Mouse (Mus musculus): ENCODE measurements around the gene Serpina3a.
"Not testable (repeated sequence)": the region's sequence is repeated elsewhere in the genome, so short reads cannot be mapped to it uniquely, and the experiment has no call there.

Serpina3a gene

DNA sequence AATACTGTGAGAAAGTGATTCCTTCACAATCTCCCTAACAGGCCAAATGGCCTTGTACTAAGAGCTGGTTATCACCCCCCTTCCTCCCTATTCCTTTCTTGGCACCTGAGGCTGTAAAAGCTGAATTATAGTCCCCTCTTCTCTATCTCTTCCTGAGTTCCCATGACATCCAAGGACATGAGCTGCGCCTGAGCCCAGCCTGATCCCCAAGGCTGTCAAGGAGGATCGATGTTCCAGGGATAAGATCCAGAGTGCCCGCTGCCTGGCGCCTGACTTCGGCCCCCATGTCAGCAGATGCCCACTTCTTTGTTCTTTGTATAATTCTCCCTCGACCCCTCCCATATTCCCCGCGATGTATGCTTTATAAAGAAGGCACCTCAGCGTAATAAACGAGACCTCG, at the start of gene Serpina3a:
Serpina3a (plus strand) TSS at position 392 of the 400 bp plus-strand sequence.
- not testable (repeated sequence) for DNase-seq (ENCODE audit: low read depth)

DNA sequence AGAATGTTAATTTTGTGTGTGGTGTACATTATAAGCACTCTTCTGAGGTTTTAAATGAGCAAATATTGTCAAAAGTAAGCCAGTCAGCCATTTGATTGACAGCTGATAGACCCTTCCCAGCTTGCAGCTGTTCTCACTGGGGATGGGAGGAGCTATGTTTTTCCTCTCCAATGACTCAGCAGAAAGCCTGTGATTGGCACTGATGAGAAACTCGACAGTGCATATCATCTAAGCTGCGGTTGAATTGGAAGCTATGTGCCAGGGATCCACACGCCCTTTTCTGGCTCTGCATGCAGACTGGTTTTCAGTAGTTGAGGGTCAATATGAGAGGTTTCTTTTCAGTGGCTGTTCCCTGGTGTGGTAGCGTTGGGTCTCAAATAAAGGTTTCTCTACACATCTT, 48.0 kb upstream of the Serpina3a start:
- DNase-seq (ENCODE audit: low read depth): no peak

GRCm38 (mm10) chr12:104064996-104065395, 47.5 kb upstream of the Serpina3a start:
- no peak for DNase-seq (ENCODE audit: low read depth)

DNA sequence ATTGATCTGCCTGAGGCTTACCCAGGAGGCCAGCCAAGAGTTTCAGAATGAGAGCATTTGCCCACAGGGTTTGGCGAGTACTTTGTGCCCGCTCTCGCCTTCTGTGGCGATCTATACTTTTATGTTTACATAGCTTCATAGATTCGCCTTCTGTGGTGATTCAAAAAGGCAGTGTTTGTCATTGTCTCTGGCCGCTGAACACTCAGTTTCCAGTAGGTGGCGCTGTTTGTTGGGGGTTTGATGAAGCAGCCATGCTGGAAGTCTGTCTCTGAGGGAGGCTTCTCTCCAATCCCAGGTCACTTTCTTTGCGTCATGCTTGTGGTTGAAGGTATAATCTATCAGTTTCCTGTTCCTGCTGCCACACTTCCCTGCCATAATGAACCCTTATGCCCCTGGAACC, 46.3 kb upstream of the Serpina3a start:
- DNase-seq (ENCODE audit: low read depth): peak; percentile 15

GRCm38 (mm10) chr12:104067549-104067948, 45.0 kb upstream of the Serpina3a start:
- no peak for DNase-seq (ENCODE audit: low read depth)

DNA sequence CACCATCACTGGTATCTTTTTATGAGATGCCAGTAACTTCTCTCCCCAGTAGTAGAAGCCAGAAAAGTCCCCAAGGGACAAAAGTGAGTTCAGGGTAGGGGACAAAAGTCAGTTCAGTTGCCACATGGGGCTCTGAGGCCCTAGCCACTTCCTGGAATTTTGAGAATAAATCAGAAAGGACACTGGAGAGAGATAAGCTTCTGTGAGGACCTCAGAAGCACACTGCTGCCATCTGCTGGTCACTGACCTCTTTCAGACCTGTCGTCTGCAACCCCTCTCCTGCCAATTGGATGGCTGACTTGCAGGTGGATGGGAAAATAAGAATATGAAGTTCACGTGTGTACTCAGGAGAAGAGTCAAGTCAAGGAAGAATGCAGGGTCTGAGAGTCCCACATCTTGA, 42.9 kb upstream of the Serpina3a start:
- peak; percentile 6 for DNase-seq (ENCODE audit: low read depth)

- no peak for DNase-seq (ENCODE audit: low read depth)
These were observed 40.8 kb upstream of the Serpina3a start for GRCm38 (mm10) chr12:104071708-104072107.

GRCm38 (mm10) chr12:104072286-104072685, 40.2 kb upstream of the Serpina3a start:
- DNase-seq (ENCODE audit: low read depth): no peak

DNA sequence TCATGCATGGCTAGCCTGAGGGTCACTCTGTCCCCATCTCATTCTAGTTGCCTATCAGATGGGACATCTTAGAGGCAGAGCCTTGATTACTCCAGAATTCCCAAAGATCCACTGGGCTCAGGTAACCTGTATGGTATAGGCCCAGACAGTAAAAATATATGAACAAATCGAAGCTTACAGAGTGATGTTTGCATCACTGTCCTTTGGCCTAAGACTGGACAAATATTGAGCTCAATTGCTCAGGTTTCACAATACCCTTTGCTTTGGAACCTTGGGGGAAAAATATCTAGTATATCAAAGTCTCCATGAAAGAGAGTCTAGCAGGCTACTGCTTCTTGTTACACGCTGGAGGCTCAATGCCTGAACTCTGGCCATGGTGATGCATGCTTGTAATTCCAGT, 22.4 kb upstream of the Serpina3a start:
- DNase-seq (ENCODE audit: low read depth): no peak

DNA sequence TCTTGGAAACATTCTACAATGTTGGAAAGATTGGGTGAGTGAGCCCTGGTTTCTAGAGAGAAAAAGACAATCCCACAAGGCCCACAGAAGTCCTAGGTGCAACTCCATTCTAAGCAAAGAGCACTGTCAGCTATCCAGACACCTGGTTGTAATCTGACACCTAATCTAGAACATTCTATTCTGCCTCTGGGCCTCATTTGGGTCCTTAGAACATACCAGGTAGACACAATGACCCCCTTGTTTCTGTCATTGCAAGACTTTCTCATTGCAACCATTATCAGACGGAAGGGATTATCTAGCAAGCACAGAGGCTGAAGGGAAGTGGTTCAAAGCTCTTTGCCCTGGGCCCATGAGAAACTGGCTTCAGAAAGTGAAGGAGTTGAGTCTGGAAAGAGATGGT, 21.2 kb upstream of the Serpina3a start:
- no peak for DNase-seq (ENCODE audit: low read depth)

- no peak for DNase-seq (ENCODE audit: low read depth)
These were observed 11.8 kb upstream of the Serpina3a start, which contains the start of gene Serpina5 for GRCm38 (mm10) chr12:104100768-104101167. TSS of gene Serpina5 (plus strand) at chr12:104101113.

DNA sequence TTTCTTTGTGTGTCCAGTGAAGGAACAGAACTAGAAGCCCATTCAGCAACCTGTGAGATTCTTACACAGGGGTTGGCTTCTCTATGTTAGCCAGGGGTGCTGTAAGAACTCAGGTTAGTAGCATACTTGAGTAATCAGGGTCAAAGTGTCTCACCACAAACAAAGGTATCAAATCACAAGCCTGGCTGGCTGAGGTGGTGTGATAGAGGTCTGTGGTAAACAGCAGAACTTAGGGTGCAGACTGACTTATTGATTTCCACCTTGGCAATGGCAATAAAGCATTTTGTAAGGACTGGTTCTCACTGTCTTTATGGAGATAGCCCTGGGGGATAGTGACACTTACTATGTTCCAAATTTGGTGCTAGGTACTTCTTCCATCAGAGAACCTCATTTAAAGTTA, 6.7 kb upstream of the Serpina3a start:
- DNase-seq (ENCODE audit: low read depth): no peak

- no peak for DNase-seq (ENCODE audit: low read depth)
These were observed 5.6 kb upstream of the Serpina3a start for GRCm38 (mm10) chr12:104106919-104107318.

- no peak for DNase-seq (ENCODE audit: low read depth)
These were observed 4.0 kb upstream of the Serpina3a start for GRCm38 (mm10) chr12:104108507-104108906.

GRCm38 (mm10) chr12:104114921-104115579, 2.5 kb downstream of the Serpina3a start:
- DNase-seq (ENCODE audit: low read depth): no peak

DNA sequence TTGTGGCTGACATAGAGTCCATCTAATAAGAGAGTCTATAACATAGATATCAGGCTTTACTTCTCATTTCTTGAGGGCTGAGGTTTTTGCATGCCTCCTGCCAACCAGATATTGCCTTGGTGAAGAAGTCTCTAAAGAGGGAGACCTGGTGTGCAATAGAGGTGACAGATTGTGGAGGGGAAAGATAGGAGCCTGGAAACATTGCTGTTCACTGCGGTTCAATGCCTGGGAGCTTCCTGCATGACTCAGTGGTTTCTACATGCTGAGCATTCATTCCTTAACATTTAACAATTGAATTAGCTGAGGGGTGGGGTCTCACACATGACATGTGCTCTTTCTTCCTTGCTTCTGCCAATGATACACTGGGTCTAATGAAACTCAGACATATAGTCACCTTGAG, 10.6 kb downstream of the Serpina3a start:
- no peak for DNase-seq (ENCODE audit: low read depth)

GRCm38 (mm10) chr12:104123996-104124395, 11.5 kb downstream of the Serpina3a start:
- no peak for DNase-seq (ENCODE audit: low read depth)

DNA sequence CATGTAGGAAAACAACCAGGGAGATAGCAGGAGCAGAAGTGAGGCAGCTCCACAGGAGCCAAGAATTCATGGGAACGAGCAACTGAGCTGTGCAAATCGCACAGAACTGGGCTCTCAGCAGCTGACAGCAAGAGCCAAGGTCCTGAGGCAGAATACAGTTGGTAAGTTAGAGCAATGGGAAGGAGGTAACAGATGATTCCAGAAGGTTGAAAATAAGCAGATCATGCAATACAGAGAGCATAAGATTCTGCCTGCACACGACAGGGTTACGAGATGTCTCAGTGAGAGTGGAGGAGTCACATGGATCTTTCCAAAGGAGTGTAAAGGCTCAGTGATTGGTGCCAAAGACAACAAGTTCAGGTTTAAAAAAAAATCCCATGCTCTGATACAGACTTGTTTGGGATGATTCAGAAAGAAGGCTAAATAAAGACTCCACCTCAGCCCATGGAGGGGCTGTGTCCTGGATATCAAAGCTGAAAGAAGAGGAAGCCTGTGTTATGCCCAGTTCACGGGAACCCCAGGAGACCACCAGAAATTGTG, 12.6 kb downstream of the Serpina3a start:
- no peak for DNase-seq (ENCODE audit: low read depth)

- no peak for DNase-seq (ENCODE audit: low read depth)
These were observed 15.2 kb downstream of the Serpina3a start, which contains the start of gene Serpina3b for GRCm38 (mm10) chr12:104127696-104128095. TSS of gene Serpina3b (plus strand) at chr12:104127996.

GRCm38 (mm10) chr12:104131041-104131440, 18.5 kb downstream of the Serpina3a start:
- DNase-seq (ENCODE audit: low read depth): no peak

DNA sequence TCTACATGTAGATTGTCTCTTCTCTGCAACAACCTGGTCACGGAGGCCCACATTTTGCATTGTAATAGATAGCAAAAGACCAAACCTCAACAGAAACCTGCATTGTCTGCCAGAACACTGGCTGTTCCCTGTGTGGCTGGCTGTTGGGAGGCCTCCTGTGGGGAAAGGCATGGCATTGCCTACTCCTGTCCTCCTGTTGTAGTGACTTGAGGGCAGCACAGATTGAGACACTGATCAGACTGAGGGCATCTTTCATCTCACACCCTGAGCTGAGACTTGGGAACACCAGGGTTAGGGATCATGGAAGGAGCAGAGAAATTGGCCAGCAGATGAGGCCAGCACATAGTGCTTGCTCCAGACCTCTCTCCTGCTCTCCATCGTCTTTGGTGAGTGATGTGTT, 25.7 kb downstream of the Serpina3a start:
- no peak for DNase-seq (ENCODE audit: low read depth)

- no peak for DNase-seq (ENCODE audit: low read depth)
These were observed 28.1 kb downstream of the Serpina3a start for GRCm38 (mm10) chr12:104140543-104141103.

GRCm38 (mm10) chr12:104141506-104141905, 29.0 kb downstream of the Serpina3a start:
- no peak for DNase-seq (ENCODE audit: low read depth)

DNA sequence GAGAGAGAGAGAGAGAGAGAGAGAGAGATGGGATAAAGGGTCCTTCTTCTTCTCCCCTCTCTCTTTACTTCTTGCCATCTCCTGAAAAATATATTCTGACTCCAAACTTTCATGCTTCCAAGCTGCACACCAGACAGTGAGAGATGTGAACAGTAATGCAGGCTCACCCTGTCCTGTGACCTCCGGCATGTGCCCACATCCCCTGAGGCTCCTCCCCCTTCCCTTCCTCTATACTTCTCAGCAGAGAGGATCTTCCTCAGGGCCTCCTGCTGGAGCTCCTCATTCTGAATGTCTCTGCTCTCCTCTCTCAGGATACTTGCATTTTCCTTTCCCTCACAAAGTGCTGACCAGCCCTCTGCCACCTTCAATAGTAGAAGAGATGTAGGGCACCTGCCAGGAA, 29.9 kb downstream of the Serpina3a start:
- DNase-seq (ENCODE audit: low read depth): no peak

Data from c-Kit-positive CD71-positive TER-119-negative erythroid progenitor cells, embryonic 14.5 days (primary cell).